Mouse (Mus musculus) ES-Bruce4 (cell line): Measurements from ENCODE around the gene Trpv5. TPM values are rescaled to one million over a fixed set of nuclear protein-coding genes. Genes with fewer than 3 reads are reported as not detected.

Experiments
- H3K27ac ChIP-seq: 2 replicates; pipeline ENCODE4 v1.5.1; 2012; ENCODE audit warnings: low read length, inconsistent platforms; ENCODE audit not compliant: insufficient read depth
- H3K27me3 ChIP-seq: 2 replicates; pipeline ENCODE4 v1.6.1; 2012; ENCODE audit warnings: mild to moderate bottlenecking, low read length, inconsistent platforms; ENCODE audit not compliant: control insufficient read depth, poor library complexity, insufficient read depth, severe bottlenecking
- H3K36me3 ChIP-seq: 2 replicates; pipeline ENCODE4 v1.6.1; 2012; ENCODE audit warnings: inconsistent platforms, mild to moderate bottlenecking, low read length, moderate library complexity; ENCODE audit not compliant: control insufficient read depth, poor library complexity, insufficient read depth, severe bottlenecking
- H3K4me1 ChIP-seq: one replicate; pipeline ENCODE4 v1.8.1; 2011; ENCODE audit warnings: low read length; ENCODE audit not compliant: control insufficient read depth, insufficient read depth
- H3K4me3 ChIP-seq: 2 replicates; pipeline ENCODE4 v1.5.1; 2011; ENCODE audit warnings: low read depth, mild to moderate bottlenecking, low read length
- H3K9ac ChIP-seq: 2 replicates; pipeline ENCODE4 v1.6.1; 2012; ENCODE audit warnings: low read depth, mild to moderate bottlenecking, inconsistent platforms; ENCODE audit not compliant: poor library complexity, severe bottlenecking
- H3K9me3 ChIP-seq: replicated peaks from 2 replicates; pipeline ENCODE4 v1.6.1; 2012; ENCODE audit warnings: mild to moderate bottlenecking, low read length, inconsistent platforms; ENCODE audit not compliant: control insufficient read depth, poor library complexity, insufficient read depth, severe bottlenecking
- CTCF ChIP-seq: IDR thresholded peaks from one replicate; pipeline ENCODE4 v1.8.1; 2011; ENCODE audit warnings: low read depth, low read length
- EP300 ChIP-seq: IDR thresholded peaks from 2 replicates; pipeline ENCODE4 v1.6.1; 2011; ENCODE audit warnings: low read depth, low read length; ENCODE audit not compliant: insufficient read depth
- POLR2A ChIP-seq: IDR thresholded peaks from one replicate; pipeline ENCODE4 v1.8.1; 2011; ENCODE audit warnings: low read length; ENCODE audit not compliant: insufficient read depth
- polyA plus RNA-seq: library from polyadenylated mRNA; stranded (reverse); fragments of >200 nt; gene quantifications from 2 replicates; pipeline ENCODE4 v1.2.4, GENCODE M21; 2011; ENCODE audit warnings: low read depth; ENCODE audit not compliant: missing spikeins, insufficient read depth, insufficient read length

Gene Trpv5
- polyA plus RNA-seq, 1 experiment = 0.18 TPM

- Histone ChIP-seq H3K27ac (no peak overlapping the region), H3K4me3 (no peak overlapping the region), H3K9me3 (no peaks in the 10 kb centered on the region), H3K27me3 (no peaks in the 10 kb centered on the region; the same call in 1 of the 2 replicates), H3K4me1 (no peaks in the 10 kb centered on the region), H3K9ac (no peak overlapping the region), H3K36me3 (no peaks in the 10 kb centered on the region)
- TF ChIP-seq CTCF (no peak), POLR2A (no peak), EP300 (no peak)
These were observed 40.1 kb downstream of the Trpv5 start for GRCm38 (mm10) chr6:41640449-41640848.

DNA sequence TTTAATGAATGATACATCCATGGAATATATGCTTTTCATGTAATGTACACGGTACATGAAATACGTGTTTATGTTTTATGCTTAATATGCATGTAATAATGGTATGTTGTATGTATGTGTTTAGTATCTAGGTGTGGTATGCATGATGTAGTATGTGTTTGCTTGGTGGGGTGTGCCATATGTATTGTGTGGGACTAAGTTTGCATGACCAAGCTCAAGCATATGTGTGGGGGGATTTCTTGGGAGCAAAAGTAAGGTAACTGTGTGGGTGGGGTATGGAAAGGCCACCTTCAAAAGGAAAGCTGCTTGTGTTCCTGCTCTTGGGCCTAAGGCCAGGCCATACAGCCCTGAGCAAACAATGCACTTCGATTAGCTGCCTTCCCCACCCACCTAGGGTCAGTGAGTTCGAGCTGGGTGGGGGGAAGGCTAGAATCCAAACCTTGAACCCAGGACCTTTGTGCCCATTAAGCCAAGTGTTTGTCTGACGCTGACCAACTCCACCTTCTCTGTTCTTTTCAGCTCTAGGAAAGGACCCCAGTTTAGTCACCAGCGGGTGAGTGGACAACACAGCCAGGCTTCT lies 42.6 kb downstream of the Trpv5 start:
- Histone ChIP-seq H3K27me3 (no peaks in the 10 kb centered on the region; the same call in 1 of the 2 replicates), H3K4me1 (no peaks in the 10 kb centered on the region), H3K36me3 (no peaks in the 10 kb centered on the region), H3K4me3 (no peak overlapping the region), H3K27ac (no peak overlapping the region), H3K9ac (no peak overlapping the region), H3K9me3 (no peaks in the 10 kb centered on the region)
- no peak for TF ChIP-seq EP300
- no peak for TF ChIP-seq POLR2A
- TF ChIP-seq CTCF = no peak

DNA sequence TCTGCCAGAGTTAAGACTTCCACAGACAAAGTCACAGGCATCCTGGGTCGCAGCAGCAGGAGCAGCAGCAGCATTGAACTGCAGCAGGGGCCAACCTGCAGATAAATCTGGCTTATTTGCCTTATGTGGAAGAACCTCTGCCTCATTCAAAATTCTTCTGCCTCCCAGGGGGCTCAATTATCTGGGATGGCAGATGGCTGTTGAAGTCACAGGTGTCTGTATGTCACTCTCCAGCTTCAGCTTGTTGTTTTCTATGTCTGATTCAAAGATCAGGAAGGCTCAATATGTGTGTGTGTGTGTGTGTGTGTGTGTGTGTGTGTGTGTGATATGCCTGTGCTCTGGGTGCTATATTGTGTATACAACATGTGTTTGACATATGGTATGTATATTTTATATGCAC lies 43.2 kb downstream of the Trpv5 start:
- H3K27me3 ChIP-seq = no peaks in the 10 kb centered on the region; the same call in 1 of the 2 replicates
- H3K9me3 ChIP-seq = no peaks in the 10 kb centered on the region
- H3K9ac ChIP-seq = no peak overlapping the region
- no peak overlapping the region for H3K27ac ChIP-seq
- no peak for TF ChIP-seq EP300
- TF ChIP-seq CTCF = no peak
- TF ChIP-seq POLR2A = no peak
- H3K4me3 ChIP-seq = no peak overlapping the region
- H3K36me3 ChIP-seq = no peaks in the 10 kb centered on the region
- no peaks in the 10 kb centered on the region for H3K4me1 ChIP-seq

DNA sequence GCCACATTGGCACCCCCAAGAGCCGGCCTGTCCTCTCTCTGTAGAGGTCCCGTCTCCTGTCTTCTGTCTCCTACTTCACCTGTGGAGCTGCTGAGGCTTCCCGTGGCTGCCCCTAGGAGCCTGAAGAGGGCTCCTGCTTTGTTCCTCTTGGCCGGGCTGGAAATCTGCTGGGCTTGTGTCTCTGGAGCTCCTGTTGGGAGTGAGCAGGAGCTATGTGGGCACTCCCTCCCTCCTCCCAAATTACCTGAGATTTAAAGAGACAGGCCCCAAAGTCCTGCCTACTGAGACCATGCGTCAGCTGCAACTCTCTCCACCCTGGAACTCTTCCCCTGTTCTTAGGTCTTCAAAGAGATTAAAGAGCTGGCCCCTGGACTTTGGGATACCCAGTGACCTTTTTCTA lies 44.4 kb downstream of the Trpv5 start, which contains the start of gene Trpv6:
Gene Trpv6, minus strand, starts transcription at position 228 of the 400 bp plus-strand sequence.
- Histone ChIP-seq H3K4me3 (no peak within 1 kb of the TSS), H3K36me3 (no peaks in the 10 kb centered on the region), H3K9ac (no peak within 1 kb of the TSS), H3K27me3 (no peaks in the 10 kb centered on the region), H3K4me1 (no peaks in the 10 kb centered on the region), H3K27ac (no peak within 1 kb of the TSS), H3K9me3 (no peaks in the 10 kb centered on the region)
- TF ChIP-seq POLR2A (no peak), CTCF (no peak)

DNA sequence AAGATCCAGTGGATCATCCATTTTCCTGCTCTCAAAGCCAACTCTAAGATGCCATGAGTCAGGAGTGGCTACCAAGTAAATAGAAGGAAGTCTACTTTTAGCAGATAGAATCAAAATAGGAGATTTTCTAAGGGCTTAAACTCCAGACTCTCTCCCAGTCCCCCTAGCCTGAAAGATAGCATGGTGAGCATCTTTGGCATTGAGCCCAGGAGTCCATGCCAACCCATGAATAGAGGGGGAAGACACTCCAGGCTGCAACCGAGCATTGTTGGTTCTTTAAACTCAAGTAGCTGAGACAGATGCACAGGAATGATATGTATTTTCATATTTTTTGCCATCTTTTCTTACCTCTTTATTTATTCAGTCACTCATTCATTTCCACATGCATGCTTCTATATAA lies 45.4 kb downstream of the Trpv5 start:
- no peaks in the 10 kb centered on the region for H3K36me3 ChIP-seq
- TF ChIP-seq POLR2A (no peak), EP300 (no peak), CTCF (no peak)
- H3K4me1 ChIP-seq = no peaks in the 10 kb centered on the region
- no peak overlapping the region for H3K27ac ChIP-seq
- no peaks in the 10 kb centered on the region for H3K27me3 ChIP-seq
- no peaks in the 10 kb centered on the region for H3K9me3 ChIP-seq
- no peak overlapping the region for H3K9ac ChIP-seq
- no peak overlapping the region for H3K4me3 ChIP-seq

DNA sequence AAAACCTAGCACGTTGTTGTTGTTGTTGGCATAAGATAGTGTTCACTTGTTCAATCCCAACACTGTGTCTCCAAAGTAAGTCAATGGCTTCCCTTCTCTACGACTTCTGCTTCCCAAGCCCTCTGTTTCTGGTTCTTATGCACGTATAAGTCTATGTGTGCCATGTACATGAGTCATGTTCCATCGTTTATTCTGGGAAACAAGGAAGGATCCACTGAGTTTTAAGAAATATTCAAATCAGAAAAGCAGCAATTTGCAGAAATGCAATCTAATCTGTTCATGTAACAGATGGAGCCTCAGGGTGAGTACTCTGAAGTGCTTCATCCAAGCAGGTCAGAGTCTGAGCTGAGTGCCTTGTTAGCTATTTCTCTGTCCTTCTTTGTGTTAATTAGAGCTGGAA lies 49.0 kb downstream of the Trpv5 start:
- Histone ChIP-seq H3K9ac (no peak overlapping the region), H3K27me3 (no peaks in the 10 kb centered on the region), H3K36me3 (no peaks in the 10 kb centered on the region), H3K4me3 (no peak overlapping the region), H3K27ac (no peak overlapping the region), H3K4me1 (no peaks in the 10 kb centered on the region), H3K9me3 (no peaks in the 10 kb centered on the region)
- TF ChIP-seq CTCF (no peak), POLR2A (no peak), EP300 (no peak)
